Comparison of ENCODE assay signal across 11 mouse cellular contexts in genomic region chr8:122459218-122459900, GRCm38 (mm10). TPM values are rescaled to one million over a fixed set of nuclear protein-coding genes. Genes with fewer than 3 reads are reported as not detected.
DNase-seq lines count a peak whose midpoint lies in the region; ATAC-seq and TF ChIP-seq lines count a peak whose summit lies in the region.
"Had no signal": no experiment of that assay in that cellular context is flagged by ENCODE, and none has a peak within 500 bp of the region (broad histone marks: within the 10 kb centered on the region; RNA-seq: fewer than 3 reads in every experiment).

No protein-coding gene starts in this region.

- ATAC-seq in neural tube, embryonic 15.5 days (ENCODE audit: low FRiP score): no peak
- ATAC-seq in kidney, embryonic 14.5 days (ENCODE audit: low FRiP score, low TSS enrichment): no peak

- H3K9ac ChIP-seq in MEL (ENCODE audit: control insufficient read depth, low read depth, low read length, poor library complexity, severe bottlenecking): no peak overlapping the region
- H3K9ac ChIP-seq in neural tube, embryonic 15.5 days (replicated peaks): no peak overlapping the region
- H3K9ac ChIP-seq in kidney, embryonic 14.5 days (ENCODE audit: low read depth, low read length): no peak overlapping the region

- intact Hi-C loops in gastrocnemius, adult 2 months (cut with DNase I): no loop called here
- intact Hi-C loops in left cerebral cortex, postnatal 4 days (cut with DNase I): no loop called here

- peak in 1 of 2 experiments; percentile 42; a peak in 1 of 4 replicates for TF ChIP-seq EP300 in MEL (IDR thresholded peaks at IDR 0.05; ENCODE audit: low read depth in 1 of 2, low read length in 2 of 2)

- no peaks in the 10 kb centered on the region for H3K9me3 ChIP-seq in MEL (replicated peaks; ENCODE audit: insufficient read depth, low read length)
- H3K9me3 ChIP-seq in neural tube, embryonic 15.5 days (replicated peaks): no peaks in the 10 kb centered on the region
- no peaks in the 10 kb centered on the region for H3K9me3 ChIP-seq in kidney, embryonic 14.5 days (ENCODE audit: control insufficient read depth, low read length)
- H3K9me3 ChIP-seq: G1E had no signal

- peaks cover 10 to 40% of the 10 kb centered on the region in 2 experiments for H3K4me1 ChIP-seq in MEL (ENCODE audit: control insufficient read depth in 1 of 2, insufficient read depth in 2 of 2, low read length in 2 of 2)
- H3K4me1 ChIP-seq in neural tube, embryonic 15.5 days: peaks cover 17% of the 10 kb centered on the region
- H3K4me1 ChIP-seq in kidney, embryonic 14.5 days (ENCODE audit: control insufficient read depth, insufficient read depth, low read length): peaks cover 9% of the 10 kb centered on the region; the same call in 1 of the 2 replicates

- 66% methylated on average over 6 of the region's 6 CpGs for WGBS in neural tube, embryonic 15.5 days
- WGBS in kidney, embryonic 14.5 days: 53% methylated on average over 5 of the region's 6 CpGs

- no peaks in the 10 kb centered on the region for H3K79me2 ChIP-seq in MEL (ENCODE audit: control insufficient read depth, insufficient read depth, low read length, poor library complexity)

- H3K36me3 ChIP-seq in MEL (ENCODE audit: control insufficient read depth in 1 of 2, insufficient read depth in 2 of 2, low read length in 2 of 2): peaks cover 0 to 7% of the 10 kb centered on the region in 2 experiments; a peak in 2 of 4 replicates
- no peaks in the 10 kb centered on the region for H3K36me3 ChIP-seq in neural tube, embryonic 15.5 days
- no peaks in the 10 kb centered on the region for H3K36me3 ChIP-seq in kidney, embryonic 14.5 days (ENCODE audit: control insufficient read depth, insufficient read depth, low read length)
- H3K36me3 ChIP-seq: G1E had no signal

- no peak for TF ChIP-seq POLR2A in MEL (IDR thresholded peaks at IDR 0.05; ENCODE audit: control insufficient read depth in 1 of 2, insufficient read depth in 1 of 2, low read depth in 1 of 2, low read length in 2 of 2, poor library complexity in 1 of 2)

- DNase-seq in gastrocnemius, adult 2 months: peak; percentile 44
- no peak for DNase-seq in gastrocnemius, postnatal 10 days
- peak; percentile 42 for DNase-seq in left cerebral cortex, postnatal 4 days
- no peak for DNase-seq in left cerebral cortex, adult 18-20 months (ENCODE audit: low spot score in 2 of 2)
- DNase-seq in MEL (ENCODE audit: low read depth, low spot score): peak; percentile 71
- DNase-seq in retina, embryonic 14.5 days (ENCODE audit: low spot score): peak; percentile 45

- peak overlapping the region; percentile 72 for H3K4me3 ChIP-seq in gastrocnemius, adult 2 months
- H3K4me3 ChIP-seq in MEL (ENCODE audit: control insufficient read depth in 1 of 2, insufficient read depth in 1 of 2, low read depth in 2 of 2, low read length in 2 of 2): no peak overlapping the region
- H3K4me3 ChIP-seq in neural tube, embryonic 15.5 days (replicated peaks): no peak overlapping the region
- no peak overlapping the region for H3K4me3 ChIP-seq in kidney, embryonic 14.5 days (ENCODE audit: low read length)

- H3K27me3 ChIP-seq in MEL (ENCODE audit: control insufficient read depth in 1 of 2, insufficient read depth in 2 of 2, low read length in 2 of 2): no peaks in the 10 kb centered on the region; a peak in 1 of 4 replicates
- peaks cover 67% of the 10 kb centered on the region for H3K27me3 ChIP-seq in neural tube, embryonic 15.5 days (replicated peaks)
- H3K27me3 ChIP-seq in kidney, embryonic 14.5 days (ENCODE audit: control insufficient read depth, insufficient read depth, low read length): peaks cover 30% of the 10 kb centered on the region

- H3K4me2 ChIP-seq in neural tube, embryonic 15.5 days: no peak overlapping the region
- no peak overlapping the region for H3K4me2 ChIP-seq in kidney, embryonic 14.5 days (replicated peaks; ENCODE audit: low read depth, low read length)

- TF ChIP-seq RAD21 in MEL (IDR thresholded peaks at IDR 0.05; ENCODE audit: low read depth, low read length): no peak

- peak; percentile 51 for TF ChIP-seq CTCF in gastrocnemius, adult 2 months (IDR thresholded peaks at IDR 0.05)
- TF ChIP-seq CTCF in MEL (IDR thresholded peaks at IDR 0.05 in 2 of 3, conservative IDR thresholded peaks at IDR 0.05 in 1 of 3; ENCODE audit: control insufficient read depth in 1 of 3, insufficient read depth in 1 of 3, low read depth in 2 of 3, low read length in 3 of 3, poor library complexity in 1 of 3, severe bottlenecking in 1 of 3): peak in 2 of 3 experiments; percentile 34 to 58; a peak in 4 of 6 replicates

- H3K27ac ChIP-seq in gastrocnemius, adult 2 months: peak overlapping the region; percentile 89
- no peak overlapping the region for H3K27ac ChIP-seq in MEL (ENCODE audit: control insufficient read depth, low read depth, low read length)
- H3K27ac ChIP-seq in neural tube, embryonic 15.5 days (replicated peaks): no peak overlapping the region
- no peak overlapping the region for H3K27ac ChIP-seq in kidney, embryonic 14.5 days (ENCODE audit: low read depth, low read length)

TF ChIP-seq in MEL, 35 proteins besides CTCF, POLR2A, EP300 and RAD21 (continues in another document):
- TF ChIP-seq MYC (IDR thresholded peaks at IDR 0.05; ENCODE audit: low read depth, low read length): 0 out of 2 replicates have a peak, but pooled peaks have one; percentile 20
- TF ChIP-seq RCOR1 (IDR thresholded peaks at IDR 0.05; ENCODE audit: low read depth, low read length): 0 out of 2 replicates have a peak, but pooled peaks have one; percentile 39
- TF ChIP-seq SMC3 (IDR thresholded peaks at IDR 0.05; ENCODE audit: low read depth, low read length): peak; percentile 36
- no peak for TF ChIP-seq ZMIZ1 (IDR thresholded peaks at IDR 0.05; ENCODE audit: low read depth, low read length)
- peak; percentile 89 for TF ChIP-seq ZNF384 (IDR thresholded peaks at IDR 0.05; ENCODE audit: low read depth, low read length)
- TF ChIP-seq ZKSCAN1 (IDR thresholded peaks at IDR 0.05; ENCODE audit: low read depth, low read length): no peak
- 0 out of 2 replicates have a peak, but pooled peaks have one; percentile 24 for TF ChIP-seq SIN3A (IDR thresholded peaks at IDR 0.05; ENCODE audit: low read length)
- no peak for TF ChIP-seq ETS1 (IDR thresholded peaks at IDR 0.05; ENCODE audit: low read depth, low read length)

RNA-seq across cellular contexts. Expression of gene Snai3, which starts 1.2 kb away (rescaled TPM):
- 10 to 100 TPM; 11.3 TPM for total RNA-seq in gastrocnemius, adult 2 months (2021)
- total RNA-seq in gastrocnemius, postnatal 10 days (2021): 1 to 10 TPM; 2.5 to 3.1 TPM
- not detected for total RNA-seq in left cerebral cortex, postnatal 4 days (2021)
- under 1 TPM; 0.51 to 0.61 TPM for total RNA-seq in left cerebral cortex, adult 18-20 months (2021)
- not detected in 2 replicates for total RNA-seq in MEL (2012; rRNA removed)
- polyA plus RNA-seq in MEL (2012; ENCODE audit: insufficient read depth in 1 of 2, insufficient read length in 2 of 2, low read depth in 1 of 2, low replicate concordance in 2 of 2, missing spikeins in 1 of 2): under 1 TPM in 1 of 2 experiments, not detected in 1; 0.06 TPM
- 0.12 and 1.1 TPM in 2 replicates for polyA plus RNA-seq in neural tube, embryonic 15.5 days (2015; fragmentation: Nextera tagmentation; extraction: Ambion mirVana)
- polyA plus RNA-seq in kidney, embryonic 14.5 days (2014; fragmentation: Nextera tagmentation; extraction: Ambion mirVana): 0.23 and 0.51 TPM in 2 replicates
- total RNA-seq: G1E; left cerebral cortex, postnatal 10 days had no signal
- polyA plus RNA-seq: G1E; neural tube, embryonic 11.5 days had no signal

RNA-seq across cellular contexts. Expression of gene Mvd, which starts 16.1 kb away (rescaled TPM):
- total RNA-seq in gastrocnemius, adult 2 months (2021): 1 to 10 TPM; 5.1 to 6.4 TPM
- 1 to 10 TPM; 6.9 to 7.9 TPM for total RNA-seq in gastrocnemius, postnatal 10 days (2021)
- total RNA-seq in left cerebral cortex, postnatal 4 days (2021): 10 to 100 TPM; 68.7 to 78.2 TPM
- 10 to 100 TPM; 25.3 to 27.4 TPM for total RNA-seq in left cerebral cortex, adult 18-20 months (2021)
- total RNA-seq in MEL (2012; rRNA removed): 20.6 and 20.8 TPM in 2 replicates
- polyA plus RNA-seq in MEL (2012; ENCODE audit: insufficient read depth in 1 of 2, insufficient read length in 2 of 2, low read depth in 1 of 2, low replicate concordance in 2 of 2, missing spikeins in 1 of 2): 10 to 100 TPM in 1 of 2 experiments, not detected in 1; 25.5 TPM
- 65.9 and 73.2 TPM in 2 replicates for polyA plus RNA-seq in neural tube, embryonic 15.5 days (2015; fragmentation: Nextera tagmentation; extraction: Ambion mirVana)
- 23.2 and 36.1 TPM in 2 replicates for polyA plus RNA-seq in kidney, embryonic 14.5 days (2014; fragmentation: Nextera tagmentation; extraction: Ambion mirVana)

RNA-seq across cellular contexts. Expression of gene Rnf166, which starts 16.5 kb away (rescaled TPM):
- total RNA-seq in gastrocnemius, adult 2 months (2021): 10 to 100 TPM; 30.4 to 32.6 TPM
- 10 to 100 TPM; 26.2 to 28.0 TPM for total RNA-seq in gastrocnemius, postnatal 10 days (2021)
- 10 to 100 TPM; 21.8 to 24.1 TPM for total RNA-seq in left cerebral cortex, postnatal 4 days (2021)
- total RNA-seq in left cerebral cortex, adult 18-20 months (2021): 10 to 100 TPM; 37.7 to 50.0 TPM
- 12.0 and 18.6 TPM in 2 replicates for total RNA-seq in MEL (2012; rRNA removed)
- 10 to 100 TPM in 1 of 2 experiments, not detected in 1; 37.7 TPM for polyA plus RNA-seq in MEL (2012; ENCODE audit: insufficient read depth in 1 of 2, insufficient read length in 2 of 2, low read depth in 1 of 2, low replicate concordance in 2 of 2, missing spikeins in 1 of 2)
- polyA plus RNA-seq in neural tube, embryonic 15.5 days (2015; fragmentation: Nextera tagmentation; extraction: Ambion mirVana): 34.9 and 36.8 TPM in 2 replicates
- polyA plus RNA-seq in kidney, embryonic 14.5 days (2014; fragmentation: Nextera tagmentation; extraction: Ambion mirVana): 33.5 and 35.3 TPM in 2 replicates

RNA-seq across cellular contexts. Expression of gene Ctu2, which starts 16.6 kb away (rescaled TPM):
- total RNA-seq in gastrocnemius, adult 2 months (2021): 1 to 10 TPM; 6.9 to 7.4 TPM
- total RNA-seq in gastrocnemius, postnatal 10 days (2021): 10 to 100 TPM; 12.0 to 13.3 TPM
- 10 to 100 TPM; 46.2 to 49.4 TPM for total RNA-seq in left cerebral cortex, postnatal 4 days (2021)
- total RNA-seq in left cerebral cortex, adult 18-20 months (2021): 10 to 100 TPM; 25.4 to 28.7 TPM
- 44.4 and 57.4 TPM in 2 replicates for total RNA-seq in MEL (2012; rRNA removed)
- polyA plus RNA-seq in MEL (2012; ENCODE audit: insufficient read depth in 1 of 2, insufficient read length in 2 of 2, low read depth in 1 of 2, low replicate concordance in 2 of 2, missing spikeins in 1 of 2): 10 to 100 TPM in 1 of 2 experiments, not detected in 1; 44.0 TPM
- polyA plus RNA-seq in neural tube, embryonic 15.5 days (2015; fragmentation: Nextera tagmentation; extraction: Ambion mirVana): 66.2 and 80.2 TPM in 2 replicates
- polyA plus RNA-seq in kidney, embryonic 14.5 days (2014; fragmentation: Nextera tagmentation; extraction: Ambion mirVana): 50.4 and 51.6 TPM in 2 replicates

RNA-seq across cellular contexts. Expression of gene Cyba, which starts 26.6 kb away (rescaled TPM):
- 1 to 10 TPM; 6.7 to 7.7 TPM for total RNA-seq in gastrocnemius, adult 2 months (2021)
- 10 to 100 TPM; 23.8 to 28.6 TPM for total RNA-seq in gastrocnemius, postnatal 10 days (2021)
- total RNA-seq in left cerebral cortex, postnatal 4 days (2021): 10 to 100 TPM in 1 of 2 experiments, 1 to 10 TPM in 1; 8.8 to 10.1 TPM
- 1 to 10 TPM; 7.9 to 8.7 TPM for total RNA-seq in left cerebral cortex, adult 18-20 months (2021)
- 299 and 344 TPM in 2 replicates for total RNA-seq in MEL (2012; rRNA removed)
- polyA plus RNA-seq in MEL (2012; ENCODE audit: insufficient read depth in 1 of 2, insufficient read length in 2 of 2, low read depth in 1 of 2, low replicate concordance in 2 of 2, missing spikeins in 1 of 2): 100 to 1,000 TPM; 321 to 338 TPM
- polyA plus RNA-seq in neural tube, embryonic 15.5 days (2015; fragmentation: Nextera tagmentation; extraction: Ambion mirVana): 46.0 and 94.9 TPM in 2 replicates
- 186 and 216 TPM in 2 replicates for polyA plus RNA-seq in kidney, embryonic 14.5 days (2014; fragmentation: Nextera tagmentation; extraction: Ambion mirVana)

Comparison
In these comparisons a context has a peak if more than half of its experiments do, and no peak if none do; other contexts are left out.
1. DNase-seq: peak in gastrocnemius, adult 2 months (single experiment), left cerebral cortex, postnatal 4 days (single experiment), MEL (single experiment) and retina, embryonic 14.5 days (single experiment); none in gastrocnemius, postnatal 10 days (single experiment) and left cerebral cortex, adult 18-20 months (0 of 2).